Comparison of ENCODE assay signal across 8 mouse cellular contexts in the genomic region with DNA sequence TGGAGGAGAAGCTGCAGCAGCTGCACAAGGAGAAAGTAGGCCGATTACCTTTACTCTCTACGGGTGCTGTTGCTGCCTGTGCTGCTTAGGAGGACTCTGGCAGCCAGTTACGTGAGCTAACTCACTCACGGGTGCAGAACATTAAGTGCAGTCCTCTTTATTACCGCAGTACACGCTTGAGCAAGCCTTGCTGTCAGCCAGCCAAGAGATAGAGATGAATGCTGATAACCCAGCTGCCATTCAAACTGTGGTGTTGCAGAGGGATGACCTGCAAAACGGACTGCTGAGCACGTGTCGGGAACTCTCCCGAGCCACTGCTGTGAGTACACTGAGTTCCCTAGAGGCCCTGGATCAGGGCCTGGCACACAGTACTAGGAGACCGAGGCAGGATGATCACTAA. TPM values are rescaled to one million over a fixed set of nuclear protein-coding genes. Genes with fewer than 3 reads are reported as not detected.
DNase-seq lines count a peak whose midpoint lies in the region; ATAC-seq and TF ChIP-seq lines count a peak whose summit lies in the region.

No protein-coding gene starts in this region.

- TF ChIP-seq EP300 in MEL (IDR thresholded peaks at IDR 0.05; ENCODE audit: low read depth in 1 of 2, low read length in 2 of 2): no peak

- H3K9me3 ChIP-seq in embryonic facial prominence, embryonic 14.5 days (ENCODE audit: control insufficient read depth, low read length): no peaks in the 10 kb centered on the region
- H3K9me3 ChIP-seq in embryonic facial prominence, embryonic 10.5 days: no peaks in the 10 kb centered on the region
- H3K9me3 ChIP-seq in MEL (replicated peaks; ENCODE audit: insufficient read depth, low read length): no peaks in the 10 kb centered on the region
- H3K9me3 ChIP-seq in liver, embryonic 16.5 days (replicated peaks; ENCODE audit: control insufficient read depth, low read length): no peaks in the 10 kb centered on the region

- peak; percentile 48; the same call in 1 of the 2 replicates for ATAC-seq in embryonic facial prominence, embryonic 14.5 days (ENCODE audit: low read depth)
- peak; percentile 40 for ATAC-seq in granulocyte monocyte progenitor cell, adult 5-6 weeks (replicated peaks; ENCODE audit: poor library complexity, severe bottlenecking)
- ATAC-seq in liver, embryonic 16.5 days (ENCODE audit: low read depth): peak; percentile 94

- H3K9ac ChIP-seq in embryonic facial prominence, embryonic 14.5 days (ENCODE audit: low read depth, low read length): no peak overlapping the region
- H3K9ac ChIP-seq in MEL (ENCODE audit: control insufficient read depth, low read depth, low read length, poor library complexity, severe bottlenecking): no peak overlapping the region
- no peak overlapping the region for H3K9ac ChIP-seq in liver, embryonic 16.5 days (ENCODE audit: low read depth, low read length)

- no peak overlapping the region for H3K27ac ChIP-seq in embryonic facial prominence, embryonic 14.5 days (replicated peaks; ENCODE audit: low read depth, low read length)
- no peak overlapping the region for H3K27ac ChIP-seq in embryonic facial prominence, embryonic 10.5 days (replicated peaks)
- H3K27ac ChIP-seq in MEL (ENCODE audit: control insufficient read depth, low read depth, low read length): no peak overlapping the region
- peak overlapping the region; percentile 68; the same call in 1 of the 2 replicates for H3K27ac ChIP-seq in liver, embryonic 16.5 days (ENCODE audit: low read length)

- H3K36me3 ChIP-seq in embryonic facial prominence, embryonic 14.5 days (ENCODE audit: control insufficient read depth, insufficient read depth, low read length): peaks cover 54% of the 10 kb centered on the region
- peaks cover 84% of the 10 kb centered on the region for H3K36me3 ChIP-seq in embryonic facial prominence, embryonic 10.5 days (replicated peaks)
- H3K36me3 ChIP-seq in MEL (ENCODE audit: control insufficient read depth in 1 of 2, insufficient read depth in 2 of 2, low read length in 2 of 2): no peaks in the 10 kb centered on the region
- no peaks in the 10 kb centered on the region for H3K36me3 ChIP-seq in liver, embryonic 16.5 days (ENCODE audit: control insufficient read depth, insufficient read depth)

- TF ChIP-seq POLR2A in MEL (IDR thresholded peaks at IDR 0.05; ENCODE audit: control insufficient read depth in 1 of 2, insufficient read depth in 1 of 2, low read depth in 1 of 2, low read length in 2 of 2, poor library complexity in 1 of 2): no peak

- no peaks in the 10 kb centered on the region for H3K27me3 ChIP-seq in embryonic facial prominence, embryonic 14.5 days (replicated peaks; ENCODE audit: control insufficient read depth, insufficient read depth, low read length)
- H3K27me3 ChIP-seq in embryonic facial prominence, embryonic 10.5 days (replicated peaks; ENCODE audit: low read depth, poor library complexity, severe bottlenecking): no peaks in the 10 kb centered on the region
- no peaks in the 10 kb centered on the region; a peak in 1 of 4 replicates for H3K27me3 ChIP-seq in MEL (ENCODE audit: control insufficient read depth in 1 of 2, insufficient read depth in 2 of 2, low read length in 2 of 2)
- H3K27me3 ChIP-seq in liver, embryonic 16.5 days (ENCODE audit: control insufficient read depth, insufficient read depth, low read depth, low read length): no peaks in the 10 kb centered on the region

- peak; percentile 38 for DNase-seq in embryonic facial prominence, embryonic 14.5 days (ENCODE audit: low spot score)
- DNase-seq in embryonic facial prominence, embryonic 10.5 days (ENCODE audit: low spot score): no peak
- DNase-seq in MEL (ENCODE audit: low read depth, low spot score): peak; percentile 29
- DNase-seq in urinary bladder, postnatal 14 days (ENCODE audit: low spot score): peak; percentile 86
- DNase-seq in gastrocnemius, adult 18-20 months (ENCODE audit: low spot score): no peak
- DNase-seq in layer of hippocampus, adult 9-11 months: no peak

- H3K79me2 ChIP-seq in MEL (ENCODE audit: control insufficient read depth, insufficient read depth, low read length, poor library complexity): no peaks in the 10 kb centered on the region

- H3K4me1 ChIP-seq in embryonic facial prominence, embryonic 14.5 days (ENCODE audit: control insufficient read depth, insufficient read depth, low read length): no peaks in the 10 kb centered on the region
- H3K4me1 ChIP-seq in embryonic facial prominence, embryonic 10.5 days: no peaks in the 10 kb centered on the region
- peaks cover 0 to 4% of the 10 kb centered on the region in 2 experiments; a peak in 1 of 4 replicates for H3K4me1 ChIP-seq in MEL (ENCODE audit: control insufficient read depth in 1 of 2, insufficient read depth in 2 of 2, low read length in 2 of 2)
- no peaks in the 10 kb centered on the region for H3K4me1 ChIP-seq in liver, embryonic 16.5 days (ENCODE audit: control insufficient read depth, low read depth, low read length)

- WGBS in embryonic facial prominence, embryonic 14.5 days: 76% methylated on average over 11 of the region's 11 CpGs
- WGBS in embryonic facial prominence, embryonic 10.5 days: 90% methylated on average over 11 of the region's 11 CpGs
- WGBS in liver, embryonic 16.5 days (ENCODE audit: insufficient replicate concordance): 61% methylated on average over 11 of the region's 11 CpGs

- H3K4me3 ChIP-seq in embryonic facial prominence, embryonic 14.5 days (ENCODE audit: low read depth, low read length): no peak overlapping the region
- no peak overlapping the region for H3K4me3 ChIP-seq in embryonic facial prominence, embryonic 10.5 days
- no peak overlapping the region; a peak in 1 of 4 replicates for H3K4me3 ChIP-seq in MEL (ENCODE audit: control insufficient read depth in 1 of 2, insufficient read depth in 1 of 2, low read depth in 2 of 2, low read length in 2 of 2)
- H3K4me3 ChIP-seq in liver, embryonic 16.5 days (ENCODE audit: low read depth, low read length): no peak overlapping the region

- no peak overlapping the region for H3K4me2 ChIP-seq in embryonic facial prominence, embryonic 14.5 days (ENCODE audit: low read depth, low read length)
- H3K4me2 ChIP-seq in liver, embryonic 16.5 days (ENCODE audit: low read depth, low read length): no peak overlapping the region

- TF ChIP-seq CTCF in MEL (IDR thresholded peaks at IDR 0.05 in 2 of 3, conservative IDR thresholded peaks at IDR 0.05 in 1 of 3; ENCODE audit: control insufficient read depth in 1 of 3, insufficient read depth in 1 of 3, low read depth in 2 of 3, low read length in 3 of 3, poor library complexity in 1 of 3, severe bottlenecking in 1 of 3): no peak

- no peak for TF ChIP-seq RAD21 in MEL (IDR thresholded peaks at IDR 0.05; ENCODE audit: low read depth, low read length)

TF ChIP-seq in MEL, 35 proteins besides CTCF, POLR2A, EP300 and RAD21:
- TF ChIP-seq MXI1 (IDR thresholded peaks at IDR 0.05; ENCODE audit: low read depth, low read length) (no peak), ZMIZ1 (IDR thresholded peaks at IDR 0.05; ENCODE audit: low read depth, low read length) (no peak), TCF12 (IDR thresholded peaks at IDR 0.05; ENCODE audit: low read depth, low read length) (no peak), USF1 (IDR thresholded peaks at IDR 0.05; ENCODE audit: low read depth, low read length) (0 out of 2 replicates have a peak, but pooled peaks have one; percentile 15), RCOR1 (IDR thresholded peaks at IDR 0.05; ENCODE audit: low read depth, low read length) (no peak), MAZ (IDR thresholded peaks at IDR 0.05; ENCODE audit: low read depth, low read length) (no peak)
TF ChIP-seq in MEL: peak in this region for 1.

RNA-seq across cellular contexts. Expression of a gene that starts 52.3 kb away (rescaled TPM):
- polyA plus RNA-seq in embryonic facial prominence, embryonic 14.5 days (2014; fragmentation: Nextera tagmentation; extraction: Ambion mirVana): 18.1 and 18.7 TPM in 2 replicates
- 8.1 and 9.4 TPM in 2 replicates for polyA plus RNA-seq in embryonic facial prominence, embryonic 10.5 days (2016; fragmentation: Nextera tagmentation; extraction: Ambion mirVana)
- total RNA-seq in MEL (2012; rRNA removed): 25.9 and 29.5 TPM in 2 replicates
- polyA plus RNA-seq in MEL (2012; ENCODE audit: insufficient read depth in 1 of 2, insufficient read length in 2 of 2, low read depth in 1 of 2, low replicate concordance in 2 of 2, missing spikeins in 1 of 2): 10 to 100 TPM; 32.5 to 42.0 TPM
- total RNA-seq in granulocyte monocyte progenitor cell, adult 5-6 weeks (2014; fragmentation: Nextera tagmentation): 32.0 and 38.7 TPM in 2 replicates
- 39.4 and 55.3 TPM in 2 replicates for total RNA-seq in granulocyte monocyte progenitor cell, adult 5-6 weeks (2017)
- 2.4 and 2.5 TPM in 2 replicates for polyA plus RNA-seq in liver, embryonic 16.5 days (2015; fragmentation: Nextera tagmentation; extraction: Ambion mirVana)
- total RNA-seq in gastrocnemius, adult 18-20 months (2021): 10 to 100 TPM; 31.8 to 36.4 TPM

Comparison
In these comparisons a context has a peak if more than half of its experiments do, and no peak if none do; other contexts are left out.
1. DNase-seq: peak in embryonic facial prominence, embryonic 14.5 days (single experiment), MEL (single experiment) and urinary bladder, postnatal 14 days (single experiment); none in embryonic facial prominence, embryonic 10.5 days (single experiment), gastrocnemius, adult 18-20 months (single experiment) and layer of hippocampus, adult 9-11 months (single experiment).
2. ATAC-seq: peak in every context shown above with its lines; median percentile 94 in liver, embryonic 16.5 days; 48 in embryonic facial prominence, embryonic 14.5 days; 40 in granulocyte monocyte progenitor cell, adult 5-6 weeks.